18 mouse cellular contexts compared by ENCODE assay signal in the genomic region with DNA sequence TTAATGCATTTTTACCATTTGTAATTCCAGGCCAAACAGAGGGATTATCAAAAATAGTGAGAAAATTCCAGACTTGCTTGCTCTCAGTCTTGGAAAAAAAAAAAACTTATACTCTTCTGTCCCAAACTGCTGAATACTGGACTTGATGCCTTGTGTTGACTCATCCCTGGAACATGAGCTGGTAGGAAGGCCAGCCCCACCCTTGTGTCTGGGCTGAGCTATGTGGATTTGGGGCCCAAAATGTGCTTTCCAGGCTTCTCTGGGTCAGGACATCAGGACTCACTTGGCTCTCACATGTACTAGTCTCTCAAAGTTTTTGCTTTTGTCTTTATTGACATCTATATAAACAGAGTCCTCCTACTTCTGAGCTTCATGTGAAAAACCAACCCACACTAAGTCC. TPM values are rescaled to one million over a fixed set of nuclear protein-coding genes. Genes with fewer than 3 reads are reported as not detected.
DNase-seq lines count a peak whose midpoint lies in the region.
"Had no signal": no experiment of that assay in that cellular context is flagged by ENCODE, and none has a peak within 500 bp of the region (broad histone marks: within the 10 kb centered on the region; RNA-seq: fewer than 3 reads in every experiment).

No protein-coding gene starts in this region.

- H3K27me3 ChIP-seq in hindbrain, embryonic 10.5 days (ENCODE audit: insufficient read depth, poor library complexity, severe bottlenecking): no peaks in the 10 kb centered on the region
- H3K27me3 ChIP-seq: embryonic facial prominence, embryonic 12.5 days; forebrain, embryonic 12.5 days; intestine, embryonic 15.5 days had no signal

- H3K36me3 ChIP-seq in hindbrain, embryonic 10.5 days: no peaks in the 10 kb centered on the region
- H3K36me3 ChIP-seq: embryonic facial prominence, embryonic 12.5 days; forebrain, embryonic 12.5 days; heart, embryonic 10.5 days; intestine, embryonic 15.5 days had no signal

- no peak overlapping the region for H3K4me3 ChIP-seq in hindbrain, embryonic 10.5 days
- H3K4me3 ChIP-seq: embryonic facial prominence, embryonic 12.5 days; forebrain, embryonic 12.5 days; heart, embryonic 10.5 days; intestine, embryonic 15.5 days had no signal

- H3K4me1 ChIP-seq in hindbrain, embryonic 10.5 days (replicated peaks): no peaks in the 10 kb centered on the region
- H3K4me1 ChIP-seq: embryonic facial prominence, embryonic 12.5 days; forebrain, embryonic 12.5 days; heart, embryonic 10.5 days; intestine, embryonic 15.5 days had no signal

- no peaks in the 10 kb centered on the region for H3K9me3 ChIP-seq in hindbrain, embryonic 10.5 days
- H3K9me3 ChIP-seq: embryonic facial prominence, embryonic 12.5 days; forebrain, embryonic 12.5 days; heart, embryonic 10.5 days; intestine, embryonic 15.5 days had no signal

- H3K27ac ChIP-seq in hindbrain, embryonic 10.5 days: no peak overlapping the region
- H3K27ac ChIP-seq: embryonic facial prominence, embryonic 12.5 days; forebrain, embryonic 12.5 days; heart, embryonic 10.5 days; hindbrain, embryonic 14.5 days; intestine, embryonic 15.5 days had no signal

- peak; percentile 19 for DNase-seq in gastrocnemius, adult 18-20 months (ENCODE audit: low spot score)
- DNase-seq in gastrocnemius, postnatal 4 days (ENCODE audit: low spot score in 2 of 2): no peak
- DNase-seq in urinary bladder, postnatal 14 days (ENCODE audit: low spot score): peak; percentile 5
- DNase-seq in urinary bladder, postnatal 36 days (ENCODE audit: low spot score in 2 of 2): no peak
- peak; percentile 29 for DNase-seq in gastrocnemius, postnatal 25 days
- DNase-seq in kidney, postnatal 25 days: no peak
- DNase-seq in hindbrain, embryonic 10.5 days (ENCODE audit: low spot score): no peak
- DNase-seq: adrenal gland, postnatal 25 days; cerebellum, adult 11 months; cerebellum, adult 8-10 months; cerebellum, postnatal 14 days; heart, postnatal 10 days; kidney, adult 18-20 months had no signal

RNA-seq across cellular contexts. Expression of a gene that starts 18.1 kb away (rescaled TPM):
- total RNA-seq in gastrocnemius, adult 18-20 months (2021): 10 to 100 TPM; 18.9 to 33.7 TPM
- total RNA-seq in gastrocnemius, postnatal 4 days (2021): 100 to 1,000 TPM; 119 to 121 TPM
- total RNA-seq in gastrocnemius, postnatal 25 days (2021): 10 to 100 TPM; 31.4 to 38.2 TPM
- polyA plus RNA-seq in hindbrain, embryonic 10.5 days (2016; fragmentation: Nextera tagmentation; extraction: Ambion mirVana): 122 and 128 TPM in 2 replicates

Comparison
In these comparisons a context has a peak if more than half of its experiments do, and no peak if none do; other contexts are left out.
1. DNase-seq: peak in gastrocnemius, adult 18-20 months (single experiment), urinary bladder, postnatal 14 days (single experiment) and gastrocnemius, postnatal 25 days (single experiment); none in gastrocnemius, postnatal 4 days (0 of 2), urinary bladder, postnatal 36 days (0 of 2), kidney, postnatal 25 days (0 of 2) and hindbrain, embryonic 10.5 days (single experiment).